Mouse (Mus musculus) CD4-positive helper T cell, adult 2 months (primary cell): Measurements from ENCODE around the gene Aen.

Source experiments
- DNase-seq: peaks from one replicate; pipeline ENCODE4 v3.0.0-alpha.2; 2012; ENCODE audit warnings: low read depth, missing footprints, low spot score

Gene Aen

GRCm38 (mm10) chr7:78938957-78939602 lies 43.4 kb downstream of the Aen start:
- DNase-seq = no peak

GRCm38 (mm10) chr7:78940971-78941370 lies 45.3 kb downstream of the Aen start:
- no peak for DNase-seq

- no peak for DNase-seq
These were observed 46.9 kb downstream of the Aen start for GRCm38 (mm10) chr7:78942544-78942943.

GRCm38 (mm10) chr7:78953886-78954572 lies 58.4 kb downstream of the Aen start:
- DNase-seq = no peak

GRCm38 (mm10) chr7:78954619-78955018 lies 59.0 kb downstream of the Aen start:
- DNase-seq = no peak

- no peak for DNase-seq
These were observed 59.4 kb downstream of the Aen start for GRCm38 (mm10) chr7:78955086-78955485.

GRCm38 (mm10) chr7:78958499-78959073 lies 62.9 kb downstream of the Aen start:
- DNase-seq = no peak
